Mouse (Mus musculus) olfactory bulb, adult 2 months (tissue): Measurements from ENCODE around the gene Zfp369.

Experiments
- CTCF ChIP-seq: fragments of 200-500 bp; IDR thresholded peaks from 2 replicates; pipeline ENCODE4 v1.5.1; 2012; ENCODE audit warnings: low read depth, mild to moderate bottlenecking, low read length, moderate library complexity; ENCODE audit not compliant: insufficient read depth
- POLR2A ChIP-seq: fragments of 200-500 bp; IDR thresholded peaks from 2 replicates; pipeline ENCODE4 v1.6.1; 2012; ENCODE audit warnings: mild to moderate bottlenecking, low read depth, low read length, moderate library complexity; ENCODE audit not compliant: insufficient read depth

DNA sequence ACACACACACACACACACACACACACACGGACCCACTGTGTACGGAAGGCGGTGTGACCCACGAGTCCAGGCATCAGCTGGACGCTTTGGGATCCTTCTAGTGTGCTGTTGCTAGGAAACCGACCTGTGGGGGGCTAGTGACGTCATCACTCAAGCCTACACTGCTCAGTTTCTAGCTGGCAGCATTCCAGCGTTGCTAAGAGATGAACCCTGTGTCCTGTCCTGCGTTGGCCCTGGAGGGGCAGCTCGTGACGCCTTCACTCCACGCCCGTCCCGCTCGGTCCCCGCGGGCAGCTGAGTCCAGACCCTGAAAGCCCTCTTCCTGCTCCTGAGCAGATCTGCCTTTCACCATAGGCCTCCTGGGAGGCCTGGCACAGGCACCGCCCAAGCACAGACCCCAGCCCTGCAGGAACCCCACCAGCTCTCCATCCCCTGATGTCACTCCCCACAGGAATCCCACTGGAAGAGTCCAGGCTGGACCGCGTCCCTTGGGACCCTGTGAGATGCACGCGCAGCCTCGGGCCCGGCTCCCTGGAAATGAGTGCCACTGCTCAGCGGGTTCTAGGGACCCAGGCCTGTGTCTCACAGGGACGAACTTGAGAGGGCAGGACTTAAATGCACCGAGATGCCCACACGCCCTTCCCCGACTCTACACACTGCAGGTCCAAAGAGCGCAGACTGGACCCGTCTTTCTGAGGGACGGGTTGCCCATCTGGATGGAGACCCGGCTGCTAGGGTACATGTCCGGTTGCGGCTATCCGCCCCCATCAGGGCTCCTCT is 20.2 kb upstream of the Zfp369 start:
- TF ChIP-seq CTCF (peak; percentile 8; the same call in 1 of the 2 replicates), POLR2A (no peak)
